Mouse (Mus musculus) lung, postnatal 36 days (tissue): ENCODE measurements at regions not wholly inside any gene's neighbourhood (a gene's known extent, or its start where the extent isn't known, plus 50 kb on each side); places are given as distances from the start of the nearest gene placed in this dataset.
"Not testable (repeated sequence)": the region's sequence is repeated elsewhere in the genome, so short reads cannot be mapped to it uniquely, and the experiment has no call there.

Experiments used
- DNase-seq: peaks from one replicate; pipeline ENCODE4 v3.0.0; 2022; ENCODE audit warnings: mixed read lengths

- no peak for DNase-seq
Observed at GRCm38 (mm10) chr4:10351876-10352627, 522.2 kb upstream of the 2610301B20Rik start.

- DNase-seq = no peak
Observed at GRCm38 (mm10) chr4:10357572-10357971, 516.7 kb upstream of the 2610301B20Rik start.

- DNase-seq = no peak
Observed at GRCm38 (mm10) chr4:10389790-10390189, 484.5 kb upstream of the 2610301B20Rik start.

GRCm38 (mm10) chr4:10397249-10397648 is 477.0 kb upstream of the 2610301B20Rik start:
- DNase-seq = peak; percentile 76

- peak; percentile 67 for DNase-seq
Observed at GRCm38 (mm10) chr4:10398075-10398474, 476.2 kb upstream of the 2610301B20Rik start.

GRCm38 (mm10) chr4:10399649-10400048 is 474.6 kb upstream of the 2610301B20Rik start:
- no peak for DNase-seq

- no peak for DNase-seq
Observed at GRCm38 (mm10) chr4:10402928-10403327, 471.4 kb upstream of the 2610301B20Rik start.

GRCm38 (mm10) chr4:10404438-10404837 is 469.9 kb upstream of the 2610301B20Rik start:
- DNase-seq = no peak

- DNase-seq = no peak
Observed at GRCm38 (mm10) chr4:10405102-10405501, 469.2 kb upstream of the 2610301B20Rik start.

- DNase-seq = peak; percentile 25
Observed at GRCm38 (mm10) chr4:10414274-10414673, 460.0 kb upstream of the 2610301B20Rik start.

- no peak for DNase-seq
Observed at GRCm38 (mm10) chr4:10421354-10421753, 452.9 kb upstream of the 2610301B20Rik start.

GRCm38 (mm10) chr4:10434438-10434837 is 439.9 kb upstream of the 2610301B20Rik start:
- DNase-seq = no peak

GRCm38 (mm10) chr4:10439921-10440320 is 434.4 kb upstream of the 2610301B20Rik start:
- DNase-seq = not testable (repeated sequence)

- no peak for DNase-seq
Observed at GRCm38 (mm10) chr4:10459603-10460002, 414.7 kb upstream of the 2610301B20Rik start.

GRCm38 (mm10) chr4:10480936-10481335 is 393.4 kb upstream of the 2610301B20Rik start:
- no peak for DNase-seq

GRCm38 (mm10) chr4:10508163-10508821 is 366.0 kb upstream of the 2610301B20Rik start:
- peak; percentile 25 for DNase-seq

- no peak for DNase-seq
Observed at GRCm38 (mm10) chr4:10510013-10510412, 364.3 kb upstream of the 2610301B20Rik start.

GRCm38 (mm10) chr4:10550711-10551305 is 323.5 kb upstream of the 2610301B20Rik start:
- no peak for DNase-seq

GRCm38 (mm10) chr4:10553724-10554123 is 320.6 kb upstream of the 2610301B20Rik start:
- DNase-seq = no peak

GRCm38 (mm10) chr4:10560078-10560477 is 314.2 kb upstream of the 2610301B20Rik start:
- no peak for DNase-seq

- peak; percentile 56 for DNase-seq
Observed at GRCm38 (mm10) chr4:10604513-10604912, 269.8 kb upstream of the 2610301B20Rik start.

- DNase-seq = no peak
Observed at GRCm38 (mm10) chr4:10607855-10608576, 266.3 kb upstream of the 2610301B20Rik start.

GRCm38 (mm10) chr4:10610784-10611183 is 263.5 kb upstream of the 2610301B20Rik start:
- DNase-seq = no peak
